Mouse (Mus musculus) spleen, adult 2 months (tissue): ENCODE data around the gene Ogdh. TPM values are rescaled to one million over a fixed set of nuclear protein-coding genes. Genes with fewer than 3 reads are reported as not detected.
A peak's percentile ranks its signal among the peaks of the same experiment; 100 is the strongest.

ENCODE experiments used
- DNase-seq, 2 experiments: peaks; one replicate each; pipeline versions ENCODE4 v3.0.0 to v3.0.0-alpha.2; 2012 to 2021; ENCODE audit warnings: low spot score in 2 of 2, low read depth in 1 of 2
- H3K27ac ChIP-seq: fragments of 200-500 bp; 2 replicates; pipeline ENCODE4 v1.5.1; 2012; ENCODE audit warnings: low read length, inconsistent platforms; ENCODE audit not compliant: insufficient read depth
- H3K27me3 ChIP-seq: fragments of 200-500 bp; 2 replicates; pipeline ENCODE4 v1.6.1; 2012; ENCODE audit warnings: mild to moderate bottlenecking, moderate library complexity, low read length, inconsistent platforms; ENCODE audit not compliant: control insufficient read depth, insufficient read depth
- H3K36me3 ChIP-seq: fragments of 200-500 bp; 2 replicates; pipeline ENCODE4 v1.6.1; 2012; ENCODE audit warnings: mild to moderate bottlenecking, low read length, inconsistent platforms; ENCODE audit not compliant: control insufficient read depth, insufficient read depth
- H3K4me1 ChIP-seq: fragments of 200-500 bp; 2 replicates; pipeline ENCODE4 v1.6.1; 2011; ENCODE audit warnings: inconsistent platforms; ENCODE audit not compliant: control insufficient read depth, insufficient read depth, insufficient read length
- H3K4me3 ChIP-seq: fragments of 200-500 bp; 2 replicates; pipeline ENCODE4 v1.5.1; 2011; ENCODE audit warnings: mild to moderate bottlenecking, inconsistent platforms; ENCODE audit not compliant: insufficient read depth, insufficient read length; ENCODE audit errors: extremely low read depth
- CTCF ChIP-seq: fragments of 200-500 bp; IDR thresholded peaks from 2 replicates; pipeline ENCODE4 v1.5.1; 2011; ENCODE audit warnings: mild to moderate bottlenecking, inconsistent platforms; ENCODE audit not compliant: insufficient read depth, insufficient read length, insufficient replicate concordance; ENCODE audit errors: extremely low read depth
- POLR2A ChIP-seq: fragments of 200-500 bp; IDR thresholded peaks from 2 replicates; pipeline ENCODE4 v1.6.1; 2011; ENCODE audit warnings: low read depth, low read length, inconsistent platforms
- WGBS: fragments of 180-500 bp; shearing (Covaris S2); methylation state at CpG from one replicate; pipeline ENCODE4 v1.1.7; 2018; 5-methylcytosine and 5-hydroxymethylcytosine counted together
- polyA plus RNA-seq: library from polyadenylated mRNA; depleted of rRNA; stranded (reverse); fragments of >200 nt; gene quantifications from 2 replicates; pipeline ENCODE4 v1.2.3, GENCODE M21; 2012

The Ogdh gene
- polyA plus RNA-seq, 1 experiment = 64.6 TPM

DNA sequence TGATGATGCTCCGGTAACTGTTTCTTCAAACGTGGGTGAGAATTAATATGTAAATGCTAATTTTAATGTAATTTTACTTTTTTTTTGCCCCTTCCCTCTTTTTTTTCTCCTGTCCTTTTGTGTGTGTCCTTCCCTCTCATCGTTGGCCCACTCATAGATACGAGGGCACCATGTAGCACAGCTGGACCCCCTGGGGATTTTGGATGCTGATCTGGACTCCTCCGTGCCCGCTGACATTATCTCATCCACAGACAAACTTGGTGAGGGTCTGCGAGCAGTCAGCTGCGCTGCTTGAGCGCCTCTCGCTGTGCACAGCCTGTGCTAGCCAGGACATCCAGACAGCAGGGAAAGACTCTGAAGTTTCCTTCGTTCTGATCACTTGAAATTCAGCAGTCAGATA lies 25.4 kb downstream of the Ogdh start:
- Histone ChIP-seq H3K36me3 (peaks cover 37% of the 10 kb centered on the region), H3K4me3 (no peak overlapping the region), H3K27me3 (no peaks in the 10 kb centered on the region), H3K27ac (no peak overlapping the region), H3K4me1 (no peaks in the 10 kb centered on the region)
- DNase-seq = no peak
- TF ChIP-seq CTCF (no peak), POLR2A (no peak)
- WGBS = 96% methylated on average over 11 of the region's 11 CpGs

- WGBS = 88% methylated on average over 5 of the region's 5 CpGs
- H3K4me3 ChIP-seq = no peak overlapping the region
- no peak overlapping the region for H3K27ac ChIP-seq
- H3K27me3 ChIP-seq = no peaks in the 10 kb centered on the region
- peaks cover 36% of the 10 kb centered on the region for H3K36me3 ChIP-seq
- no peak for DNase-seq
- no peaks in the 10 kb centered on the region for H3K4me1 ChIP-seq
- no peak for TF ChIP-seq POLR2A
- TF ChIP-seq CTCF = no peak
Observed at GRCm38 (mm10) chr11:6318559-6318958, 27.1 kb downstream of the Ogdh start.

- H3K4me1 ChIP-seq = no peaks in the 10 kb centered on the region
- H3K27me3 ChIP-seq = no peaks in the 10 kb centered on the region
- TF ChIP-seq POLR2A (no peak), CTCF (no peak)
- peaks cover 30% of the 10 kb centered on the region for H3K36me3 ChIP-seq
- 41% methylated on average over 2 of the region's 2 CpGs for WGBS
- H3K27ac ChIP-seq = no peak overlapping the region
- no peak overlapping the region for H3K4me3 ChIP-seq
- DNase-seq = no peak
Observed at GRCm38 (mm10) chr11:6319374-6319773, 27.9 kb downstream of the Ogdh start.

GRCm38 (mm10) chr11:6322086-6322485 lies 30.7 kb downstream of the Ogdh start:
- H3K36me3 ChIP-seq = peaks cover 13% of the 10 kb centered on the region
- 94% methylated on average over 2 of the region's 2 CpGs for WGBS

GRCm38 (mm10) chr11:6323348-6323747 lies 31.9 kb downstream of the Ogdh start:
- Histone ChIP-seq H3K4me3 (no peak overlapping the region), H3K36me3 (peaks cover 7% of the 10 kb centered on the region), H3K4me1 (no peaks in the 10 kb centered on the region), H3K27me3 (no peaks in the 10 kb centered on the region), H3K27ac (no peak overlapping the region)
- no peak for TF ChIP-seq CTCF
- TF ChIP-seq POLR2A = no peak
- WGBS = 92% methylated on average over 5 of the region's 5 CpGs
- no peak for DNase-seq

More at GRCm38 (mm10) chr11:6322086-6322485, 30.7 kb downstream of the Ogdh start:
- H3K27me3 ChIP-seq = no peaks in the 10 kb centered on the region
- H3K4me1 ChIP-seq = no peaks in the 10 kb centered on the region
- TF ChIP-seq POLR2A = no peak
- no peak for TF ChIP-seq CTCF
- DNase-seq = no peak
- no peak overlapping the region for H3K4me3 ChIP-seq
- no peak overlapping the region for H3K27ac ChIP-seq

- H3K27me3 ChIP-seq = no peaks in the 10 kb centered on the region
- peaks cover 15% of the 10 kb centered on the region for H3K36me3 ChIP-seq
- no peaks in the 10 kb centered on the region; the same call in 1 of the 2 replicates for H3K4me1 ChIP-seq
- DNase-seq = no peak
- TF ChIP-seq POLR2A = no peak
- TF ChIP-seq CTCF = no peak
- no peak overlapping the region for H3K4me3 ChIP-seq
- H3K27ac ChIP-seq = no peak overlapping the region
- WGBS = 89% methylated on average over 7 of the region's 7 CpGs
Observed at GRCm38 (mm10) chr11:6331256-6331655, 39.8 kb downstream of the Ogdh start.

- no peak overlapping the region for H3K27ac ChIP-seq
- no peak for TF ChIP-seq CTCF
- TF ChIP-seq POLR2A = no peak
- peaks cover 19% of the 10 kb centered on the region for H3K36me3 ChIP-seq
- no peaks in the 10 kb centered on the region for H3K27me3 ChIP-seq
- WGBS = 23% methylated on average over 3 of the region's 3 CpGs
- no peaks in the 10 kb centered on the region; the same call in 1 of the 2 replicates for H3K4me1 ChIP-seq
- DNase-seq = peak in 1 of 2 experiments; percentile 5
- no peak overlapping the region for H3K4me3 ChIP-seq
Observed at GRCm38 (mm10) chr11:6332606-6333005, 41.2 kb downstream of the Ogdh start.
